Mouse (Mus musculus) small intestine, adult 2 months (tissue): ENCODE data around the gene Gpx4. TPM values are rescaled to one million over a fixed set of nuclear protein-coding genes. Genes with fewer than 3 reads are reported as not detected.
A peak's percentile ranks its signal among the peaks of the same experiment; 100 is the strongest.

ENCODE experiments used
- H3K27ac ChIP-seq: fragments of 200-500 bp; 2 replicates; pipeline ENCODE4 v1.5.1; 2012; ENCODE audit warnings: low read depth, low read length, control low read depth, inconsistent platforms; ENCODE audit not compliant: insufficient read depth
- H3K27me3 ChIP-seq: fragments of 200-500 bp; 2 replicates; pipeline ENCODE4 v1.6.1; 2012; ENCODE audit warnings: mild to moderate bottlenecking, moderate library complexity, low read length, inconsistent platforms; ENCODE audit not compliant: control insufficient read depth, insufficient read depth
- H3K36me3 ChIP-seq: fragments of 200-500 bp; 2 replicates; pipeline ENCODE4 v1.6.1; 2012; ENCODE audit warnings: mild to moderate bottlenecking, low read length, control low read depth, inconsistent platforms; ENCODE audit not compliant: control insufficient read depth, insufficient read depth
- H3K4me1 ChIP-seq: fragments of 200-500 bp; 2 replicates; pipeline ENCODE4 v1.6.1; 2012; ENCODE audit warnings: low read length, inconsistent platforms, mixed read lengths; ENCODE audit not compliant: control insufficient read depth, insufficient read depth, insufficient read length
- H3K4me3 ChIP-seq: fragments of 200-500 bp; 2 replicates; pipeline ENCODE4 v1.5.1; 2012; ENCODE audit warnings: low read depth, mild to moderate bottlenecking, control low read depth, inconsistent platforms, low read length, moderate library complexity
- CTCF ChIP-seq: fragments of 200-500 bp; IDR thresholded peaks from 2 replicates; pipeline ENCODE4 v1.5.1; 2012; ENCODE audit warnings: low read depth, mild to moderate bottlenecking, control low read depth, inconsistent platforms, low read length, moderate library complexity, mixed read lengths; ENCODE audit not compliant: insufficient replicate concordance, insufficient read length; ENCODE audit errors: extremely low read depth
- POLR2A ChIP-seq: fragments of 200-500 bp; IDR thresholded peaks from 2 replicates; pipeline ENCODE4 v1.6.1; 2012; ENCODE audit warnings: low read depth, mild to moderate bottlenecking, control low read depth, inconsistent platforms, low read length, moderate library complexity
- WGBS: fragments of 180-500 bp; shearing (Covaris S2); methylation state at CpG from one replicate; pipeline ENCODE4 v1.1.7; 2018; 5-methylcytosine and 5-hydroxymethylcytosine counted together
- polyA plus RNA-seq: library from polyadenylated mRNA; depleted of rRNA; stranded (reverse); fragments of >200 nt; gene quantifications from 2 replicates; pipeline ENCODE4 v1.2.3, GENCODE M21; 2012

Gpx4 gene
- polyA plus RNA-seq, 1 experiment: 646 TPM

DNA sequence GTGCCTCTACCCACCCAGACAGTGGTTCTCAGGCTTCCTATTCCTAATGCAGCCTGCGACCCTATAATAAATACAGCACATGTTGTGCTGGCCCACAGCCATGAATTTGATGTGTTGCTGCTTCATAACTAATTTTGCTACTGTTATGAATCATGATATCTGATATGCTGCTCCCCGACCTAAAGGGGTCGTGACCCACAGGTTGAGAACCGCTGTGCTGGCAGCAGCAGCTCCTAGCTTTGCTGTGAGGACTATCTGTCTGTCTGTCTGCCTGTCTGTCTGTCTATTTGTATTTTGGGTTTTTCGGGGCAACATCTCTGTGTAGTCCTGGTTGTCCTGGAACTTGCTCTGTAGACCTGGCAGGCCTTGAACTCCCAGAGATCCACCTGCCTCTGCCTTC, 23.2 kb upstream of the Gpx4 start:
- TF ChIP-seq POLR2A (no peak), CTCF (no peak)
- no peaks in the 10 kb centered on the region for H3K27me3 ChIP-seq
- H3K4me3 ChIP-seq: no peak overlapping the region
- 45% methylated on average over 5 of the region's 5 CpGs for WGBS
- peaks cover 31% of the 10 kb centered on the region for H3K4me1 ChIP-seq
- H3K36me3 ChIP-seq: no peaks in the 10 kb centered on the region
- peak overlapping the region; percentile 52 for H3K27ac ChIP-seq

GRCm38 (mm10) chr10:80024229-80025043, 22.5 kb upstream of the Gpx4 start:
- Histone ChIP-seq H3K4me1 (peaks cover 31% of the 10 kb centered on the region), H3K36me3 (no peaks in the 10 kb centered on the region), H3K27me3 (no peaks in the 10 kb centered on the region), H3K4me3 (peak overlapping the region; percentile 21), H3K27ac (peak overlapping the region; percentile 85)
- 82% methylated on average over 15 of the region's 15 CpGs for WGBS
- TF ChIP-seq POLR2A (no peak), CTCF (no peak)

- H3K4me3 ChIP-seq: no peak overlapping the region
- H3K27me3 ChIP-seq: no peaks in the 10 kb centered on the region
- peaks cover 28% of the 10 kb centered on the region for H3K4me1 ChIP-seq
- 56% methylated on average over 4 of the region's 4 CpGs for WGBS
- H3K27ac ChIP-seq: peak overlapping the region; percentile 85; the same call in 1 of the 2 replicates
- no peaks in the 10 kb centered on the region for H3K36me3 ChIP-seq
- TF ChIP-seq CTCF: no peak
- TF ChIP-seq POLR2A: no peak
Measured at GRCm38 (mm10) chr10:80025044-80025347, 22.0 kb upstream of the Gpx4 start.

DNA sequence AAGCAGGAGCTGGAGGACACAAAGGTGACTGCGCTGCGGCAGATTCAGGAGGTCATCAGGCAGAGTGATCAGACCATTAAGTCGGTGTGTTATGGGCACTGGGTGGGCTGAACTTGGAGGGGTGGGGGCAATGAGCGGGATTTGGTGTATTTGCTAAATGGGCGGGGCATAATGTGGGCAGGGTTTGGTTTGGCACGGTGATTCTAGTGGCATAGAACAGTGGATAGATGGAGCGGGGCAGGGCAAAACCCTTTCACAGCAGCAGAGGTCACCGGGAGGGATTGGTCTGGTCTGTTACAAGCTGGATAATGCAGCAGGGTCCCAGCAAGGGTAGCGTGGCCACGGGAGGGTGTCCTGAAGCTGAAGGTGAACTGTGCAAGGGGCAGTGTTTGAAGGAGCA, 21.5 kb upstream of the Gpx4 start:
- H3K4me1 ChIP-seq: peaks cover 28% of the 10 kb centered on the region
- no peak overlapping the region for H3K4me3 ChIP-seq
- no peak for TF ChIP-seq POLR2A
- TF ChIP-seq CTCF: no peak
- 57% methylated on average over 10 of the region's 10 CpGs for WGBS
- no peak overlapping the region for H3K27ac ChIP-seq
- no peaks in the 10 kb centered on the region for H3K36me3 ChIP-seq
- H3K27me3 ChIP-seq: no peaks in the 10 kb centered on the region

- no peaks in the 10 kb centered on the region for H3K36me3 ChIP-seq
- H3K27me3 ChIP-seq: no peaks in the 10 kb centered on the region
- H3K4me1 ChIP-seq: peaks cover 27% of the 10 kb centered on the region
- TF ChIP-seq POLR2A: no peak
- no peak for TF ChIP-seq CTCF
- H3K27ac ChIP-seq: no peak overlapping the region
- 58% methylated on average over 12 of the region's 12 CpGs for WGBS
- H3K4me3 ChIP-seq: no peak overlapping the region
Measured at GRCm38 (mm10) chr10:80025889-80026288, 21.1 kb upstream of the Gpx4 start.

DNA sequence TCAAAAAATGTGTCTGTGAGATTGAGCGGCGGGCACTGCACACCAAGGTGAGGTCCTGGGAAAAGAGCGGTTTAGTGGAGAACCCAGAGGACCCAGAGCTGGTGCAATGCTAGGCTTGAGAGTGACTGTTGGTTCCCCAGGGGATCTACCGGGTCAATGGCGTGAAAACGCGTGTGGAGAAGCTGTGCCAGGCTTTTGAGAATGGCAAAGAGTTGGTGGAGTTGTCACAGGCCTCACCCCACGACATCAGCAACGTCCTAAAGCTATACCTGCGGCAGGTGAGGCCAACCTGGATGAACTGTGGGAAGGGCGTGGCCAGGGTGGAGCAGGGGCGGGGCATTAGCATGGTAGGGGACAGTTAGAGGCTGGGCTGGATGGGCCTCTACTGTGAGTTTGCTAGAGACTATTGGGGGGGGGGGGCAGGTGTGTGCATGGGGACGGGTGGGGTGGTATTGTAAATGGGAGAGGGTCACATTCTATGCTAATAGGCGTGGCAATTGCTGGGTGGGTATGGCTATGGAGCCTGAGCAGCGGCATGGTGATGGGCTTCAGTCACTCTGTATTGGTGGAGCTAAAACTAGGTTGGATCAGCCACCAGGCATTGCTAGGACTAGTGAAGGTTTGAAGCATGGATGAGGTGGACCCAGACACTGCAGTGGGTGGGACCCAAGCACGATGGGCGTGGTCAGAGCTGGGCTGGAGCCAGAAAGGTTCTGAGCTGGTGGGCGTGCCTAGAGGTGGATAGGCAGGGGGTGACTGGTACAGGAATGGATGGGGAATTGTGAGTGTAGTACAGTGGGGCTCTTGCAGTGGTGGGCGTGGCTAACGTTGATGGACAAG, 19.1 kb upstream of the Gpx4 start:
- H3K27ac ChIP-seq: no peak overlapping the region
- TF ChIP-seq POLR2A (no peak), CTCF (no peak)
- H3K36me3 ChIP-seq: no peaks in the 10 kb centered on the region
- 53% methylated on average over 20 of the region's 20 CpGs for WGBS
- H3K4me3 ChIP-seq: no peak overlapping the region
- peaks cover 37% of the 10 kb centered on the region for H3K4me1 ChIP-seq
- H3K27me3 ChIP-seq: no peaks in the 10 kb centered on the region

GRCm38 (mm10) chr10:80028521-80028846, 18.5 kb upstream of the Gpx4 start:
- H3K4me3 ChIP-seq: no peak overlapping the region
- no peaks in the 10 kb centered on the region for H3K36me3 ChIP-seq
- TF ChIP-seq CTCF (no peak), POLR2A (no peak)
- H3K27ac ChIP-seq: no peak overlapping the region
- WGBS: 93% methylated on average over 13 of the region's 13 CpGs
- peaks cover 41% of the 10 kb centered on the region for H3K4me1 ChIP-seq
- no peaks in the 10 kb centered on the region for H3K27me3 ChIP-seq
